Mouse (Mus musculus) heart, postnatal 4 days (tissue): ENCODE data around the gene Gm27021. TPM values are rescaled to one million over a fixed set of nuclear protein-coding genes. Genes with fewer than 3 reads are reported as not detected.
A peak's percentile ranks its signal among the peaks of the same experiment; 100 is the strongest.

ENCODE experiments used
- DNase-seq: peaks from one replicate; pipeline ENCODE4 v3.0.0; 2021
- total RNA-seq, 2 experiments: library from RNA; stranded (reverse); gene quantifications; 2 replicates each; pipeline ENCODE4 v1.2.3; 2021

Gm27021 gene
- total RNA-seq, 2 experiments from 2014 or later = not detected

GRCm38 (mm10) chr8:120641245-120641644 is 26.6 kb downstream of the Gm27021 start:
- no peak for DNase-seq

- peak; percentile 73 for DNase-seq
These were observed 33.5 kb downstream of the Gm27021 start for GRCm38 (mm10) chr8:120634329-120634839.

GRCm38 (mm10) chr8:120633665-120634271 is 34.1 kb downstream of the Gm27021 start:
- DNase-seq = peak; percentile 32

- no peak for DNase-seq
These were observed 34.8 kb downstream of the Gm27021 start for GRCm38 (mm10) chr8:120632969-120633664.

- peak; percentile 28 for DNase-seq
These were observed 36.2 kb downstream of the Gm27021 start for GRCm38 (mm10) chr8:120631441-120632375.

- DNase-seq = no peak
These were observed 37.0 kb downstream of the Gm27021 start for GRCm38 (mm10) chr8:120630848-120631247.

- DNase-seq = no peak
These were observed 37.8 kb downstream of the Gm27021 start for GRCm38 (mm10) chr8:120630031-120630430.

GRCm38 (mm10) chr8:120627298-120627697 is 40.6 kb downstream of the Gm27021 start:
- no peak for DNase-seq

- no peak for DNase-seq
These were observed 41.4 kb downstream of the Gm27021 start for GRCm38 (mm10) chr8:120626461-120626860.

GRCm38 (mm10) chr8:120623608-120624007 is 44.3 kb downstream of the Gm27021 start:
- no peak for DNase-seq

- no peak for DNase-seq
These were observed 45.7 kb downstream of the Gm27021 start for GRCm38 (mm10) chr8:120622161-120622560.

- no peak for DNase-seq
These were observed 47.4 kb downstream of the Gm27021 start for GRCm38 (mm10) chr8:120620441-120620840.

- DNase-seq = peak; percentile 32
These were observed 48.4 kb downstream of the Gm27021 start for GRCm38 (mm10) chr8:120619235-120620180.

GRCm38 (mm10) chr8:120618110-120618509 is 49.8 kb downstream of the Gm27021 start:
- DNase-seq = peak; percentile 85

GRCm38 (mm10) chr8:120616663-120617626 is 50.9 kb downstream of the Gm27021 start:
- no peak for DNase-seq

GRCm38 (mm10) chr8:120614491-120614890 is 53.4 kb downstream of the Gm27021 start:
- no peak for DNase-seq

- DNase-seq = no peak
These were observed 57.1 kb downstream of the Gm27021 start for GRCm38 (mm10) chr8:120610824-120611223.

- DNase-seq = peak; percentile 86
These were observed 60.0 kb downstream of the Gm27021 start for GRCm38 (mm10) chr8:120607885-120608284.

- no peak for DNase-seq
These were observed 60.4 kb downstream of the Gm27021 start for GRCm38 (mm10) chr8:120607460-120607859.

GRCm38 (mm10) chr8:120602672-120603071 is 65.2 kb downstream of the Gm27021 start:
- DNase-seq = no peak
